Mouse (Mus musculus) olfactory bulb, adult 2 months (tissue): ENCODE data around the gene Ndufs7. TPM values are rescaled to one million over a fixed set of nuclear protein-coding genes. Genes with fewer than 3 reads are reported as not detected.
"Not testable (repeated sequence)": the region's sequence is repeated elsewhere in the genome, so short reads cannot be mapped to it uniquely, and the experiment has no call there.

Experiments used
- H3K27ac ChIP-seq: fragments of 200-500 bp; 2 replicates; pipeline ENCODE4 v1.5.1; 2012; ENCODE audit warnings: low read depth, low read length; ENCODE audit not compliant: insufficient read depth
- H3K4me1 ChIP-seq: fragments of 200-500 bp; 2 replicates; pipeline ENCODE4 v1.6.1; 2012; ENCODE audit warnings: low read length; ENCODE audit not compliant: control insufficient read depth, insufficient read depth
- H3K4me3 ChIP-seq: fragments of 200-500 bp; 2 replicates; pipeline ENCODE4 v1.5.1; 2012; ENCODE audit warnings: mild to moderate bottlenecking, low read depth, low read length, moderate library complexity; ENCODE audit not compliant: insufficient read depth
- CTCF ChIP-seq: fragments of 200-500 bp; IDR thresholded peaks from 2 replicates; pipeline ENCODE4 v1.5.1; 2012; ENCODE audit warnings: low read depth, mild to moderate bottlenecking, low read length, moderate library complexity; ENCODE audit not compliant: insufficient read depth
- POLR2A ChIP-seq: fragments of 200-500 bp; IDR thresholded peaks from 2 replicates; pipeline ENCODE4 v1.6.1; 2012; ENCODE audit warnings: mild to moderate bottlenecking, low read depth, low read length, moderate library complexity; ENCODE audit not compliant: insufficient read depth
- WGBS: fragments of 180-500 bp; shearing (Covaris S2); methylation state at CpG from one replicate; pipeline ENCODE4 v1.1.7; 2018; 5-methylcytosine and 5-hydroxymethylcytosine counted together
- polyA plus RNA-seq: library from polyadenylated mRNA; stranded (reverse); fragments of >200 nt; gene quantifications from 2 replicates; pipeline ENCODE4 v1.2.4, GENCODE M21; 2012; ENCODE audit warnings: low replicate concordance; ENCODE audit not compliant: missing spikeins, insufficient read depth, insufficient read length

Ndufs7 gene
- polyA plus RNA-seq, 1 experiment = not detected

GRCm38 (mm10) chr10:80237020-80237419 is 11.9 kb upstream of the Ndufs7 start:
- Histone ChIP-seq H3K27ac (no peak overlapping the region), H3K4me1 (peaks cover 10% of the 10 kb centered on the region; the same call in 1 of the 2 replicates), H3K4me3 (no peak overlapping the region)
- no peak for TF ChIP-seq CTCF
- no peak for TF ChIP-seq POLR2A
- WGBS = 94% methylated on average over 4 of the region's 4 CpGs

- no peak overlapping the region for H3K27ac ChIP-seq
- WGBS = 83% methylated on average over 3 of the region's 3 CpGs
- H3K4me1 ChIP-seq = peaks cover 1% of the 10 kb centered on the region; the same call in 1 of the 2 replicates
- H3K4me3 ChIP-seq = no peak overlapping the region
- TF ChIP-seq CTCF (no peak), POLR2A (no peak)
These were observed 10.6 kb upstream of the Ndufs7 start for GRCm38 (mm10) chr10:80238306-80238705.

DNA sequence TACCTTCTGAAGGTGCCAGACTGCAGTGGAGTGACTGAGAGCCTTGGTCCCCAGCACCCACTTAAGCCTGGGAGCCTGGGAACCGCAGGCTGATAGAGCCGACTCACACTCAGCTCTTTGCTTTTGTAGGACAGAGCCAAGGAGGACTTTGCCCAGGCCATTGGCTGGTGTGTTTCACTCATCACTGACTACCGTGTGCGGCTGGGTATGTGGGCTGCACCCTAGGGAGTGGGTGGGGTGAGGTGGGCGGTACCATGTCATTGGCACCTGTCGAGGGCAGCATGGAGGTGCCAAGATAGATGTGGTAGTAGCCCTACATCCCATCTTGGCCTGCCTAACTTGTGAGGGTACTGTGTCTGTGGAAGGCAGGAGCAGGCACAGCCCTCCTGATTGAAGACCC is 9.1 kb upstream of the Ndufs7 start:
- H3K4me3 ChIP-seq = no peak overlapping the region
- TF ChIP-seq CTCF (no peak), POLR2A (no peak)
- 78% methylated on average over 6 of the region's 6 CpGs for WGBS
- no peak overlapping the region for H3K27ac ChIP-seq
- peaks cover 3% of the 10 kb centered on the region; the same call in 1 of the 2 replicates for H3K4me1 ChIP-seq

GRCm38 (mm10) chr10:80242088-80242487 is 6.8 kb upstream of the Ndufs7 start:
- no peak overlapping the region for H3K4me3 ChIP-seq
- TF ChIP-seq POLR2A (no peak), CTCF (no peak)
- WGBS = 37% methylated on average over 9 of the region's 9 CpGs
- peaks cover 10% of the 10 kb centered on the region; the same call in 1 of the 2 replicates for H3K4me1 ChIP-seq
- no peak overlapping the region for H3K27ac ChIP-seq

DNA sequence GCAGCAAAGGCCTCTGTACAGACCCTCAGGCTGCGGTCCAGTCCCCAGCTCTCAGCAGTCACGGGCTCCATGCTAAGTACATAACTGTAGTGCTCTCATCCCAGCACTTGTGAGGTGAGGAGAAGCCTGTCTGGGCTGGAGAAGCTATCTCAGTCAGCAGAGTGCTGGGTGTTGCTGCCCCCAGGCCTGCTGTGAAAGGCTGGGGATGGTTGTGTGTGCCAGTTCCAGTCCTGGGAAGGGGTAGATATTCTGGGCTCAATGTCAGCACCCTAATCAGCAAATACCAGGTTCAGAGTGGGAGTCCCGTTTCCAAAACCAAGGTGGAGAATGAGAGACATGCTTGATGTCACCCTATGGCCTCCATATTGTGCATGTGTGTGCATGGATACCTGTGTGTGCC is 6.3 kb upstream of the Ndufs7 start:
- H3K27ac ChIP-seq = no peak overlapping the region
- TF ChIP-seq POLR2A (no peak), CTCF (no peak)
- peaks cover 10% of the 10 kb centered on the region; the same call in 1 of the 2 replicates for H3K4me1 ChIP-seq
- WGBS = 88% methylated on average over 3 of the region's 3 CpGs
- no peak overlapping the region for H3K4me3 ChIP-seq

DNA sequence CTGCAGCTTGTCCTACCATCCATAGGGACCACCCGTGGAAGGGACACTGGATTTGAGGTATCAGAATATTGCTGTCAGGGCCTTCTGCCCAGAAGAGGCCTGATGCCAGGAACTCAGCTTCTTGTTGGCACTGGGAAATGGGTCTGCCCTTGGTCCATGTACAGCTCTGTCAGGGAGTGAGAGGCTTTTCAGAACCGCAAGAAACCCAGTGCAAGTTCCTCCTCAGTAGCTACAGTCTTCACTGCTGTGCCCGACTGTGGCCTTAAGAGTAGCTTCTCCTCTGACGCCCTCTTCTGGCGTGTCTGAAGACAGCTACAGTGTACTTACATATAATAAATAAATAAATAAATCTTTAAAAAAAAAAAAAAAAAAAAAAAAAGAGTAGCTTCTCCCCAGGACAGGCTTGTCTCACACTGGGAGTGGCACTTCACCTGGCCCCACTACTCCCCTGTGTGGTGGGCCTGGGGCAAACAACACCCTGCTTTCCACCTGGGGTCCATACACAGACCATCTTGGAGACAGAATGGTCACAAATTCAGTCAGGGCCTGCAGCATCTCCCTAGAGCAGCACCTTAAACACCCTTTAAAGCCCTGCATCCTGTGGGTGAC is 4.0 kb upstream of the Ndufs7 start:
- TF ChIP-seq POLR2A (no peak), CTCF (no peak)
- WGBS = 11% methylated on average over 5 of the region's 5 CpGs
- Histone ChIP-seq H3K4me3 (no peak overlapping the region), H3K4me1 (peaks cover 10% of the 10 kb centered on the region; the same call in 1 of the 2 replicates), H3K27ac (no peak overlapping the region)

DNA sequence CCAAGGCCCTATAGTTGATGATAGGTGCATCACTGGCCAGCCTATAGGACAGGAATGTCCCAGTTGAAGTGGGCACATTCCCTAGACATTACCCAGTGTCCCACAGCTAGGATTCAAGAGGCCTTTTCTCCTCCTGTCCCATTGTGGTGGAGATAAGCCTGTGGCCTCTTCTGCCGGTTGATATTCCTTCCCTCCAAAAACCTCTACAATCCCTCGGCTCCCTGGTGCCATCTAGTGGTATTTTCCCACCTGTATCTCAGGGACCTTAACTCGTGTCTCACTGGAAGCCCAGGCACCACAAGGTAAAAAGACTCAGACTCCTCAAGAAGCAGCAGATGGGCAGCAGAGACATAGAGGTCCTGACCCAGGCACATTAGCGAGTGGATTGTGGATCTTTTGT is 3.3 kb upstream of the Ndufs7 start:
- Histone ChIP-seq H3K4me3 (no peak overlapping the region), H3K4me1 (peaks cover 16% of the 10 kb centered on the region; the same call in 1 of the 2 replicates), H3K27ac (no peak overlapping the region)
- 4% methylated on average over 4 of the region's 4 CpGs for WGBS
- no peak for TF ChIP-seq POLR2A
- TF ChIP-seq CTCF = no peak

- TF ChIP-seq POLR2A = no peak
- TF ChIP-seq CTCF = no peak
- 20% methylated on average over 6 of the region's 6 CpGs for WGBS
These were observed 1.1 kb upstream of the Ndufs7 start for GRCm38 (mm10) chr10:80247849-80248248.

DNA sequence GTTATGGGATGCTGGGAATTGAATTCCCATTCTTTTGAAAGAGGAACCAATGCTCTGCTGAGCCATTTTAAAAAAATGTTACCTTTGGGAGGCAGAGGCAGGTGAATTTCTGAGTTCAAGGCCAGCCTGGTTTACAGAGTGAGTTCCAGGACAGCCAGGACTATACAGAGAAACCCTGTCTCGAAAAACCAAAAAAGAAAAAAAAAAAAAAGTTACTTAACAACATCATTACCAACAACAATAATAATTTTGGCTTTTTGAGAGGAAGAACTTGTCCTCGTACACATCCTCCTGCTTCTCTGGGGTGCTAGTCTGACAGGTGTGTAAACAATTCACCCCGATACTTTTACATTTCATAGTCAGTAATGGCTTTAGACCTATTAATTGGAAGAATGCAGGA is 484 bp upstream of the Ndufs7 start:
- not testable (repeated sequence) for H3K27ac ChIP-seq, H3K4me3 ChIP-seq
- peaks cover 28% of the 10 kb centered on the region for H3K4me1 ChIP-seq
- WGBS = 12% methylated on average over 3 of the region's 3 CpGs

More at GRCm38 (mm10) chr10:80247849-80248248, 1.1 kb upstream of the Ndufs7 start:
- H3K4me3 ChIP-seq = no peak overlapping the region
- no peak overlapping the region for H3K27ac ChIP-seq
- H3K4me1 ChIP-seq = peaks cover 27% of the 10 kb centered on the region

GRCm38 (mm10) chr10:80250059-80250458 is 1.1 kb downstream of the Ndufs7 start:
- WGBS = 30% methylated on average over 2 of the region's 2 CpGs

GRCm38 (mm10) chr10:80250573-80250972 is 1.7 kb downstream of the Ndufs7 start:
- WGBS = 80% methylated on average over 4 of the region's 4 CpGs
- Histone ChIP-seq H3K4me3 (no peak overlapping the region), H3K4me1 (peaks cover 23% of the 10 kb centered on the region), H3K27ac (no peak overlapping the region)
- TF ChIP-seq POLR2A (no peak), CTCF (no peak)

More at GRCm38 (mm10) chr10:80250059-80250458, 1.1 kb downstream of the Ndufs7 start:
- H3K4me1 ChIP-seq = peaks cover 26% of the 10 kb centered on the region
- H3K27ac ChIP-seq = no peak overlapping the region
- H3K4me3 ChIP-seq = peak overlapping the region; percentile 67
- TF ChIP-seq POLR2A (no peak), CTCF (no peak)
